Mouse (Mus musculus) spleen, adult 18-20 months (tissue): ENCODE measurements at regions not wholly inside any gene's neighbourhood (a gene's known extent, or its start where the extent isn't known, plus 50 kb on each side); places are given as distances from the start of the nearest gene placed in this dataset.

Experiments
- DNase-seq, 2 experiments: peaks; one replicate each; pipeline ENCODE4 v3.0.0; 2022; ENCODE audit warnings: mixed read lengths in 2 of 2

GRCm38 (mm10) chr13:97604451-97604850, 156.0 kb downstream of the Gm10260 start:
- DNase-seq, result no peak

GRCm38 (mm10) chr13:97601135-97601730, 159.2 kb downstream of the Gm10260 start:
- DNase-seq, result no peak

- DNase-seq, result no peak
Measured at GRCm38 (mm10) chr13:97600136-97600535, 160.3 kb downstream of the Gm10260 start.

GRCm38 (mm10) chr13:97598507-97599431, 161.7 kb downstream of the Gm10260 start:
- DNase-seq, result no peak

- no peak for DNase-seq
Measured at GRCm38 (mm10) chr13:97594851-97595250, 165.6 kb downstream of the Gm10260 start.

- DNase-seq, result no peak
Measured at GRCm38 (mm10) chr13:97589626-97590025, 170.8 kb downstream of the Gm10260 start.

- DNase-seq, result no peak
Measured at GRCm38 (mm10) chr13:97588085-97588484, 172.3 kb downstream of the Gm10260 start.

GRCm38 (mm10) chr13:97587088-97587487, 173.3 kb downstream of the Gm10260 start:
- no peak for DNase-seq

GRCm38 (mm10) chr13:97584045-97584444, 176.4 kb downstream of the Gm10260 start:
- no peak for DNase-seq

GRCm38 (mm10) chr13:97581380-97581779, 179.1 kb downstream of the Gm10260 start:
- no peak for DNase-seq

- DNase-seq, result no peak
Measured at GRCm38 (mm10) chr13:97580241-97580874, 180.1 kb downstream of the Gm10260 start.

- no peak for DNase-seq
Measured at GRCm38 (mm10) chr13:97578595-97578994, 181.8 kb downstream of the Gm10260 start.

GRCm38 (mm10) chr13:97577081-97577785, 183.2 kb downstream of the Gm10260 start:
- no peak for DNase-seq

GRCm38 (mm10) chr13:97573601-97574000, 186.8 kb downstream of the Gm10260 start:
- no peak for DNase-seq

- DNase-seq, result no peak
Measured at GRCm38 (mm10) chr13:97572352-97572751, 188.1 kb downstream of the Gm10260 start.

GRCm38 (mm10) chr13:97570009-97570408, 190.4 kb downstream of the Gm10260 start:
- no peak for DNase-seq

- no peak for DNase-seq
Measured at GRCm38 (mm10) chr13:97567632-97568031, 192.8 kb downstream of the Gm10260 start.

GRCm38 (mm10) chr13:97566071-97566470, 194.4 kb downstream of the Gm10260 start:
- no peak for DNase-seq

GRCm38 (mm10) chr13:97562241-97562640, 198.2 kb downstream of the Gm10260 start:
- no peak for DNase-seq

- DNase-seq, result no peak
Measured at GRCm38 (mm10) chr13:97560789-97561188, 199.6 kb downstream of the Gm10260 start.

GRCm38 (mm10) chr13:97559611-97560385, 200.6 kb downstream of the Gm10260 start:
- DNase-seq, result peak in 1 of 2 experiments; percentile 6

GRCm38 (mm10) chr13:97558884-97559283, 201.5 kb downstream of the Gm10260 start:
- DNase-seq, result no peak
